Mouse (Mus musculus): ENCODE results near the gene Asic2. TPM values are rescaled to one million over a fixed set of nuclear protein-coding genes. Genes with fewer than 3 reads are reported as not detected.

Gene Asic2
- polyA plus RNA-seq, 1 experiment from 2014 or later = 3.1 TPM

DNA sequence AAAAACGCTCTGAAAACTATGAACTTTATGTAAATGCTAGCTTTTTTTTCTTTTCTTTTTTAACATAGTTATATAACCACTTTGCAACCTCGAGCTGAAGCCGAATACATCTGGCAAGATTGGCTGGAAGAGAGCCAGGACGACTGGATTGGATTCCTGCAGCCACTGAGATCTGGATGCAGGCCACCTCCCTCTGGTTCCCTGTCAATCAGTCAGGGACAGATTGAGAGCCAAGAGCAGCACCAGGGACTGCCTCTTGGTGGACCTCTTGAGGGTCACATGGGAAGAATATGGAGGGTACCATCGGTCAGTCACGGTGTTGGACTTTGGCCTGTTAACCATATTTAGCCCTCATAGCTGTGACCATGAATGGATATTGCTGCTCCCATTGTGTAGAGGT, 994.3 kb downstream of the Asic2 start:
- no peak overlapping the region for H3K9ac ChIP-seq (replicated peaks)
- H3K27ac ChIP-seq (replicated peaks) = no peak overlapping the region
- H3K4me1 ChIP-seq = no peaks in the 10 kb centered on the region
- H3K4me2 ChIP-seq (replicated peaks) = no peak overlapping the region
- H3K36me3 ChIP-seq = no peaks in the 10 kb centered on the region
- no peak overlapping the region for H3K4me3 ChIP-seq
- no peaks in the 10 kb centered on the region for H3K27me3 ChIP-seq
- ATAC-seq (ENCODE audit: low FRiP score, low read depth) = no peak
- no peaks in the 10 kb centered on the region for H3K9me3 ChIP-seq
- 88% methylated on average over 6 of the region's 6 CpGs for WGBS

DNA sequence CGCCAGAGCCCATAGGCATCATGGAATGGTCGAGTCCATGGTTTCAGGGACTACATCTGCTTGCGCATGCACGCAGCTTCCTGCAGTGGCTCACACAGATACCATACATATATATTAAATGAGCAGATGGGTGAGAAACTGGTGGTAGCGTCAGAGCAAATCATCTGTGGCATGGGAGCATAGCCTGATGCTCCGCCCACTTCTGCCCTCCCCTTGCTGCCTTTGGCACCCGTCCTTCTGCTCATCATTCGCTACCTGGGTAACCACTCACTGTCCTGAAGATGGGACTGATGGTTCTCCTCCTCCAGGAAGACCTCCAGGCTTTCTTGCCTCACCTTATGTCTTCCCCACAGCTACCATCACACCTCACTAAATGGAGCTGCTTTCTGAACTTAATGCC, 995.0 kb downstream of the Asic2 start:
- Histone ChIP-seq H3K27ac (replicated peaks) (no peak overlapping the region), H3K9ac (replicated peaks) (no peak overlapping the region), H3K9me3 (no peaks in the 10 kb centered on the region), H3K4me1 (no peaks in the 10 kb centered on the region), H3K36me3 (no peaks in the 10 kb centered on the region), H3K4me2 (replicated peaks) (no peak overlapping the region), H3K27me3 (no peaks in the 10 kb centered on the region), H3K4me3 (no peak overlapping the region)
- 93% methylated on average over 8 of the region's 8 CpGs for WGBS
- ATAC-seq (ENCODE audit: low FRiP score, low read depth) = no peak

DNA sequence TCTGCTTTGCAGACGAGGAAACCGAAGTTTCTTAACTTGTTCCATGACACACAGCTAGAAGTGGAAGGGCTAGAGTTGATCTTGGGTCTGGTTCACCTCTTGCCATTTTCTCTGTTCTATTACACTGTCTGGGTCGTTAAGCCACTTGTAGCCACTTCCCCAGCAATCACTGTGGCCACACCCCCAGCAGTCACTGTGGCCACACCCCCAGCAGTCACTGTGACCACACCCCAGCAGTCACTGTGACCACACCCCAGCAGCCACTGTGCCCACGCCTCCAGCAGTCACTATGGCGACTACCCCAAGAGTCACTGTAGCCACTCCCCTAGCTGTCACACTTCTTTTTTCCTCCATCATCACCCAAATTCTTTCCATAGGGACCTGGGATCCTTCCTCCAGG, 1000.7 kb downstream of the Asic2 start:
- H3K9me3 ChIP-seq = no peaks in the 10 kb centered on the region
- no peaks in the 10 kb centered on the region for H3K27me3 ChIP-seq
- H3K4me3 ChIP-seq = no peak overlapping the region
- no peak overlapping the region for H3K4me2 ChIP-seq (replicated peaks)
- WGBS = 53% methylated on average over 5 of the region's 5 CpGs
- H3K9ac ChIP-seq (replicated peaks) = no peak overlapping the region
- H3K4me1 ChIP-seq = no peaks in the 10 kb centered on the region
- no peak for ATAC-seq (ENCODE audit: low FRiP score, low read depth)
- no peaks in the 10 kb centered on the region for H3K36me3 ChIP-seq
- no peak overlapping the region for H3K27ac ChIP-seq (replicated peaks)

DNA sequence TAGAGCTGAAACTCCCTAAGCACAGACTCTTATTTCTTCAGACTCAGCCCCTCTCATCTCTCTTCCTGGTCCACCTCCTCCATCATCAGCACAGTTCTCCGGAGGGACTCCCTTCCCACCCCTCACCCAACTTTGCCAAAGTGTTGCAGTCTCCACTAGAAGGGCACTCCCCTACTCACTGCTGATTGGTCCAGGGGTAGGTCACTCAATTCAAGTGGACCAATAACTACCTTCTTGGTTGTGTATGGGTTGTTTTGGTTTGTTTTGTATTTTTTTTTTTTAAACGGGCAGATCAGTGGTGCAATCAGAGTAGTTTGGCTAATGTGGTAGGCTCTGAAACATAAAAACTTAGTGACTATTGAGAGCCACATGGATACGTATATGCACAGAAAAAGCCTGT, 1002.2 kb downstream of the Asic2 start:
- H3K4me3 ChIP-seq = no peak overlapping the region
- peaks cover 4% of the 10 kb centered on the region; the same call in 1 of the 2 replicates for H3K4me1 ChIP-seq
- H3K27me3 ChIP-seq = no peaks in the 10 kb centered on the region
- no peak overlapping the region for H3K4me2 ChIP-seq (replicated peaks)
- 55% methylated on average over 3 of the region's 3 CpGs for WGBS
- H3K9ac ChIP-seq (replicated peaks) = no peak overlapping the region
- ATAC-seq (ENCODE audit: low FRiP score, low read depth) = no peak
- no peaks in the 10 kb centered on the region for H3K36me3 ChIP-seq
- H3K27ac ChIP-seq (replicated peaks) = no peak overlapping the region
- H3K9me3 ChIP-seq = no peaks in the 10 kb centered on the region

DNA sequence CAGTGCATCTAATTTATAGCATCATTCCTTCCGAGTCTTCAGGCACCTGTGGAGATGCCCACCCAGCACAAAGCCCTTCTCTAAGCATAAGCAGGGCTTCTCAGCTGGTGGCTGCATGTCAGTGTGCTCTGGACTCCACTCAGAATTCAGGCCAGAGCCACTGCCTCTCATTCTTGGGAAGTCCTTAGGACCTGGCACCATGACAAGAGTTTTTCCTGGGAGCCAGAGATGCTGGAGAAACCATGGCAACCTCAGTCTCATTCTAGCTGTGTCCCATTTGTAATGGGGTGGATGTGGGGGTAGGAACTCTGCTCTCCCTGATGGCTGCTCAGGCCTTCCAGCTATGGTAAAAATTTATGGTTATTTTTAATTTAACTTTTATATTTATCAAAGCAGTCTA, 1006.9 kb downstream of the Asic2 start:
- WGBS = 50% methylated on average over 1 of the region's 1 CpGs
- H3K27me3 ChIP-seq = 0 out of 2 replicates have a peak, but pooled peaks cover 6% of the 10 kb centered on the region
- H3K4me1 ChIP-seq = peaks cover 11% of the 10 kb centered on the region
- no peaks in the 10 kb centered on the region for H3K9me3 ChIP-seq
- H3K27ac ChIP-seq (replicated peaks) = no peak overlapping the region
- no peak overlapping the region for H3K9ac ChIP-seq (replicated peaks)
- no peaks in the 10 kb centered on the region for H3K36me3 ChIP-seq
- no peak for ATAC-seq (ENCODE audit: low FRiP score, low read depth)
- no peak overlapping the region for H3K4me3 ChIP-seq
- H3K4me2 ChIP-seq (replicated peaks) = no peak overlapping the region

DNA sequence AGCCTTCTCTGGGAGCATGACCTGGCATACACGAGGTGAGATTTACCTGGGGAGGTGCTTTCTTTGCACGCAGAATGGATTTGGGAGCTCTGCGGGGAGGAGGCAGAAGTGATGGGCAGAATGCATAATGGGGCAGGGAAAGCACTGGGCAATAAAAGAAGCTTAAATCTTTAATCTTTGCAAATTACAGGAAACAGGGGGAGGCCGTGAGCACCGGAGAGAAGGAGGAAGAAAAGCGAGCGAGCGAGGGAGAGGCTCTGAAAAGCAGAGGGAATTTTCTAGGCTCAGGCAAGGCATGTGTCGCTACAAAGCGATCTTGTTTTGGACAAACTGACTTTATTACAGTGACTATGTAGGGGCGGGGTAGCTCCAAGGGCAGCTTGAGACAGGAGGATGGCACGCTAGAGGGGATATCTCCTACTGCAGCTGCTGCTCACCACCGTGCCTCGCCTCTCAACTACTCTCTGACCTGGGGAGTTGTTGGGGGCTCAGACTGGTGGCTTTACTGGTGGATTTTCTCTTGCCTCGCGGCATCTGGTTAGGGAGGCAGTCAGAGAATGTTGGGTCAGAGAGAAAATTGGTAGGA, 1010.1 kb downstream of the Asic2 start:
- H3K9me3 ChIP-seq = no peaks in the 10 kb centered on the region
- H3K36me3 ChIP-seq = no peaks in the 10 kb centered on the region
- no peak for ATAC-seq (ENCODE audit: low FRiP score, low read depth)
- H3K4me1 ChIP-seq = peaks cover 11% of the 10 kb centered on the region
- no peak overlapping the region for H3K9ac ChIP-seq (replicated peaks)
- 7% methylated on average over 16 of the region's 16 CpGs for WGBS
- 0 out of 2 replicates have a peak overlapping the region, but pooled peaks have one; percentile 0 for H3K27ac ChIP-seq (replicated peaks)
- H3K4me3 ChIP-seq = no peak overlapping the region
- 0 out of 2 replicates have a peak, but pooled peaks cover 6% of the 10 kb centered on the region for H3K27me3 ChIP-seq
- H3K4me2 ChIP-seq (replicated peaks) = peak overlapping the region; percentile 4; the same call in 1 of the 2 replicates

DNA sequence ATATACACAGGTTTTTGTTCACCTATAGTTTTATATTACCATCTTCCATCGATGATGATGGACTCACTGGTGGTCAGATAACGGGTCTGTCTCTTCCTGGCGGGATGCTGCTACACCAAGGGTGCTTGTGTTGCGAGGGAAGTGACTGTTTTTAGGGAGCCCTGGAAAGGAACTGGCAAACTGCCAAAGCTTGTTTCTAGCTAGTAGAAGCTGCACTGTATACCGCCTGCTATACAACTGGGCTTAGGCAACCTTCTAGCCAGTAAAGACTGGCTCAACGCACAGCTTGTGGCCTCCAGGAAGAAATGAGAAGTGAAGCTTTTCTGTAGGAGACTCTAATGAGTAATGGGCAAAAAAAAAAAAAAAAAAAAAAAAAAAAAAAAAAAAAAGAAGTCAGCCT, 1012.3 kb downstream of the Asic2 start:
- no peak overlapping the region for H3K4me3 ChIP-seq
- no peak overlapping the region for H3K27ac ChIP-seq (replicated peaks)
- peaks cover 7% of the 10 kb centered on the region; the same call in 1 of the 2 replicates for H3K4me1 ChIP-seq
- H3K36me3 ChIP-seq = no peaks in the 10 kb centered on the region
- no peak overlapping the region for H3K4me2 ChIP-seq (replicated peaks)
- ATAC-seq (ENCODE audit: low FRiP score, low read depth) = no peak
- 0 out of 2 replicates have a peak, but pooled peaks cover 6% of the 10 kb centered on the region for H3K27me3 ChIP-seq
- 84% methylated on average over 6 of the region's 6 CpGs for WGBS
- no peaks in the 10 kb centered on the region for H3K9me3 ChIP-seq
- no peak overlapping the region for H3K9ac ChIP-seq (replicated peaks)

DNA sequence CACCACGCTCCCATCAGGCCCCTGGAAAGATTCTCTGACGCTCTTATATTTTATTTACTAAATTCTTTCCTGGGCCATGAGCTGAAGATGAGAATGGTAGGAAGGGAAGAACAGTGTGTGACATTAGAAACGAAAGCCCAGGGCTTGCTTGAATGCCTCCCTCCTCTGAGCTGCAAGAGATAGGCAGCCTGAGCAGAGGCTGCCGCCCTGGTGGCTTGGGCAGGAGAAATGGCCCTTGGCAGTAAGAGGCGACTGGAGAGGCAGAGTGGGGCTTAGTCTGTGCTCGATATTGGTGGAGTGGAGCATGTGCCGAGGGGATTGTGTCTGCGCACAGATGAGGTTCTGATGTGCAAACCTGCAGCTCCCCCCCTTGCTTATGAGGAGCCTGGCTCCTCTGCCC, 1014.1 kb downstream of the Asic2 start:
- ATAC-seq (ENCODE audit: low FRiP score, low read depth) = no peak
- Histone ChIP-seq H3K4me1 (peaks cover 7% of the 10 kb centered on the region; the same call in 1 of the 2 replicates), H3K27me3 (0 out of 2 replicates have a peak, but pooled peaks cover 6% of the 10 kb centered on the region), H3K27ac (replicated peaks) (no peak overlapping the region), H3K36me3 (no peaks in the 10 kb centered on the region), H3K9me3 (no peaks in the 10 kb centered on the region), H3K4me2 (replicated peaks) (no peak overlapping the region), H3K4me3 (no peak overlapping the region), H3K9ac (replicated peaks) (no peak overlapping the region)
- 90% methylated on average over 8 of the region's 8 CpGs for WGBS

DNA sequence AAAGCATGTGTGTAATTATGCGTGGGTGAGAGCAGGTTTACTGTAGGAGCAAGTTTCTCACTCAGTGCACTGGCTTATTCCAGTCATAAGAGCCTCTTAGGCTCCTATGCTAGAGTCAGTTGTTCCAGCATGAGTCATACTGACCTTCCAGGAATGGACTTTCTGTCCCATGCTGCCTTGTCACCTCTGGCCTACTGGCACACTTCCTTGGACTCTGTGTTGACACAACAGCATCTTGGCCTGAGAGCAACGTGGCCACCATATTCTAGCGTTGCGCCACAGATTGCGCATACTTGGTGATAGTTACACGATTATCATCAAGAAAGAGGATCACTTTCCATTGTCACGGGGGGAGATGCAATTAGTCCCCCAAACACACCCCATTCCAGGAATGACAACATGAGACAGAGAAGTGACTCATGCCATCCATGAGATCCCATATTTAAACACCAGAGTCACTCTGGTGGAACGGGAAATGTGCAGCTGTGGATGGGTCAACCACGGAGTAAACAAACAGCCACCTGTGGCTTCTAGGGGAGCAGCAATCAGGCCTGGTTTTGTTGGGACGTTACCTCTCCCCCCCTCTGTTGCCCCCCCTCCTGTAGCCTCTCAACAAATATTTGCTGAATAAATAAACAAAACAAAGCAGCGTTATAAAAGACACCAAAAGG, 1019.1 kb downstream of the Asic2 start:
- Histone ChIP-seq H3K36me3 (no peaks in the 10 kb centered on the region), H3K4me3 (no peak overlapping the region), H3K4me1 (no peaks in the 10 kb centered on the region), H3K27ac (replicated peaks) (no peak overlapping the region), H3K9me3 (no peaks in the 10 kb centered on the region), H3K27me3 (no peaks in the 10 kb centered on the region), H3K9ac (replicated peaks) (no peak overlapping the region), H3K4me2 (replicated peaks) (no peak overlapping the region)
- ATAC-seq (ENCODE audit: low FRiP score, low read depth) = no peak
- WGBS = 83% methylated on average over 11 of the region's 11 CpGs

DNA sequence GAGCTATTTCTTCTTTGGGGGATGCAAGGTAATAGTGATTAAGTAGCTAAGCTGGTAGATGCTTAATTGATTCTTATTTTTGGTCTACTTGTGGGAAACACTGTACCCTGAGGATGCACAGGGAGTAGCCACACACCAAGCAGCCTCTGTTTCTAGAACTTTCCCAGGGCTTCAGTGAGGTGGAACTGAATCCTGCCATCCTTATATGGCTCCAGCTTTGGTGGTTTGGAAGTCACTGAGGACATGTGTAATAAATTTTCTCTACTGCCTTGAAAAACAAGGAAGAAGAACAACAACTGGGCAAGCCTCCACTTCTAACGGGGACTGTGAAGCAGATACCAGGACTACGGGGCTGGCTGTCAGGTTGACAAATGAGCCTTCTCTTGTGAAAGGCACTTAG, 1020.2 kb downstream of the Asic2 start:
- WGBS = 83% methylated on average over 2 of the region's 2 CpGs
- ATAC-seq (ENCODE audit: low FRiP score, low read depth) = no peak

DNA sequence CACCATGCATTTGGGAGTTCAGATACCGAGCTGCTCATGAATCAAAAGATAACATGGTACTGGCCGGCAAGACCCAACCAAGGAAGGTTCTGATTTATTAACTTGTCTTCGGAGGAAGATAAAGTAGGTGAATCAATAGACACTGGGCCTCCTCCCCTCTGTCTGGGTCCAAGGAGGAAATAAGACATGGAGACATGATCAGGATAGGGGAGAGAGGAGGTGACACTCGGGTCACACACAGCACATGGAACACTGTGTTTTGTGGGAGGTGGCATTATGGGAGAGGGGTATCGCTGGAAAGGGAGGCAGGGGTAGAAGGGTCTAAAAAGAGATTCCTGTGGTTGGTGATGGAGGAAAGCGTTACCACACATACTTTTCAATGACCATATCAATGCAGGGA, 1022.1 kb downstream of the Asic2 start:
- ATAC-seq (ENCODE audit: low FRiP score, low read depth) = no peak
- H3K4me3 ChIP-seq = no peak overlapping the region
- H3K4me1 ChIP-seq = no peaks in the 10 kb centered on the region
- no peaks in the 10 kb centered on the region for H3K9me3 ChIP-seq
- no peaks in the 10 kb centered on the region for H3K27me3 ChIP-seq
- no peak overlapping the region for H3K9ac ChIP-seq (replicated peaks)
- 88% methylated on average over 6 of the region's 6 CpGs for WGBS
- H3K36me3 ChIP-seq = no peaks in the 10 kb centered on the region
- no peak overlapping the region for H3K27ac ChIP-seq (replicated peaks)
- H3K4me2 ChIP-seq (replicated peaks) = no peak overlapping the region

More for the DNA sequence above, 1020.2 kb downstream of the Asic2 start:
- Histone ChIP-seq H3K36me3 (no peaks in the 10 kb centered on the region), H3K4me3 (no peak overlapping the region), H3K4me2 (replicated peaks) (no peak overlapping the region), H3K4me1 (no peaks in the 10 kb centered on the region), H3K27ac (replicated peaks) (no peak overlapping the region), H3K27me3 (no peaks in the 10 kb centered on the region), H3K9ac (replicated peaks) (no peak overlapping the region), H3K9me3 (no peaks in the 10 kb centered on the region)

DNA sequence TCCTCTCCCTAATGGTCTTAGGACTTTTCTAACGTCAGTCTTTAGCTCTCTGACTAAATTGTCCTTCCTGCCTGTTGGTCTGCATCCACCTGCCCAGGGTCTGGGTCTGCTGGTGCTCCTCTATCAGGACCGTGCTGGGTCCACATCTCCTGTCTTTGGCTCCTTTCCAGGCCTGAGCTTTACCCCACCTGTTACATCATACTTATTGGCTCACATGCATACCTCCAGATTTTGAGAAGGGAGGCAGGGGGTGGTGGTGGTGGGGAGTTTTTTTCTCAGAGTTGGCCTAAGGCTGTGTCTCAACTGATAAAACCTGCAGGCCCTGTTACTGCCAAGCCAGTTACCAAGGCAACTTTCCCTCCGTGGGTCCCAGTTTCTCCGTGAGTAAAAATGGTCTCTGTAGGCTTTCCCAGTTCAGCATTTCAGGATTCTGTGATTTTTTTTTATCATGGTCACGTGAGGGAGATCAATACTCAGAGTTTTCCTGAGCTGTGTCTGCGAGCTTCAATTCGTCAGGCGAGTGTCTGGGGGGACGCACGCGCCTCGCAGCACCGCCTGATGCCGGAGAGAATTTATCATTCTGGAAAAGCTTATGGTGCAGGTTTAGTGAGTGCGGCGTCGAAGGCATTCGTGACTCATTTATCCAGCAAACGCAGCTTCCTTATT, 1044.8 kb downstream of the Asic2 start:
- H3K27me3 ChIP-seq = no peaks in the 10 kb centered on the region

More for the DNA sequence above, 1044.8 kb downstream of the Asic2 start:
- Histone ChIP-seq H3K9me3 (no peaks in the 10 kb centered on the region), H3K4me1 (no peaks in the 10 kb centered on the region), H3K4me3 (no peak overlapping the region), H3K4me2 (replicated peaks) (no peak overlapping the region), H3K36me3 (no peaks in the 10 kb centered on the region), H3K27ac (replicated peaks) (no peak overlapping the region), H3K9ac (replicated peaks) (no peak overlapping the region)
- ATAC-seq (ENCODE audit: low FRiP score, low read depth) = no peak
- 90% methylated on average over 19 of the region's 19 CpGs for WGBS
